Mouse (Mus musculus): ENCODE measurements around the gene Fbxl17. TPM values are rescaled to one million over a fixed set of nuclear protein-coding genes. Genes with fewer than 3 reads are reported as not detected.

Gene Fbxl17
- polyA plus RNA-seq, 1 experiment from 2014 or later, result 9.8 TPM

- 96% methylated on average over 6 of the region's 6 CpGs for WGBS (ENCODE audit: missing documents)
- no peak overlapping the region for H3K4me3 ChIP-seq (ENCODE audit: inconsistent target)
- no peaks in the 10 kb centered on the region for H3K36me3 ChIP-seq (ENCODE audit: inconsistent target)
- no peak overlapping the region for H3K27ac ChIP-seq
- H3K79me2 ChIP-seq (ENCODE audit: inconsistent target), result no peaks in the 10 kb centered on the region
Observed at GRCm38 (mm10) chr17:63434081-63434480, 65.7 kb downstream of the Fbxl17 start.

- Histone ChIP-seq H3K36me3 (ENCODE audit: inconsistent target) (no peaks in the 10 kb centered on the region), H3K4me3 (ENCODE audit: inconsistent target) (no peak overlapping the region), H3K27ac (no peak overlapping the region), H3K79me2 (ENCODE audit: inconsistent target) (no peaks in the 10 kb centered on the region)
- 78% methylated on average over 7 of the region's 7 CpGs for WGBS (ENCODE audit: missing documents)
Observed at GRCm38 (mm10) chr17:63431650-63432049, 68.2 kb downstream of the Fbxl17 start.

GRCm38 (mm10) chr17:63430395-63431075 is 69.3 kb downstream of the Fbxl17 start:
- 19% methylated on average over 17 of the region's 17 CpGs for WGBS (ENCODE audit: missing documents)
- Histone ChIP-seq H3K79me2 (ENCODE audit: inconsistent target) (no peaks in the 10 kb centered on the region), H3K27ac (no peak overlapping the region), H3K36me3 (ENCODE audit: inconsistent target) (no peaks in the 10 kb centered on the region), H3K4me3 (ENCODE audit: inconsistent target) (peak overlapping the region; percentile 5; the same call in 1 of the 2 replicates)

DNA sequence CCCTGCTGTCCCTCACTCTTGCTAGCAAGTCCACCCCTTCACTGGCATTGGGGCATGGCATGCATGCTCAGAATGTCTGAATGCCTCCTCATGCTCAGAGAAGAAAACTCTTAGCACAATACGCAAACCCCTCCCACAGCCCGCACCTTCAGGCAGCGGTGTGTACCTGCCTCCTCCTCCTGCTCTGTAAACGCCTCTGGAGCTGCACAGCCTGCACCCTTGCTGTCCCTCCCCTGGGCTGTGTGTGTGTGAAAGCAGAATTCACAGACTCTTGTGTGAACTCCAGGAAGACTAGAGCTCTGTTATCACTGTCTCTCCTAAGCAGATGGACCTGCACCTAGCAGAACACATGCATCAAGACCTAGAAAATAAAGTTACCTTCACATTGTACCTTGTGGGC is 76.0 kb downstream of the Fbxl17 start:
- Histone ChIP-seq H3K4me3 (ENCODE audit: inconsistent target) (no peak overlapping the region), H3K36me3 (ENCODE audit: inconsistent target) (no peaks in the 10 kb centered on the region), H3K79me2 (ENCODE audit: inconsistent target) (no peaks in the 10 kb centered on the region), H3K27ac (no peak overlapping the region)
- 92% methylated on average over 4 of the region's 4 CpGs for WGBS (ENCODE audit: missing documents)

GRCm38 (mm10) chr17:63422685-63423084 is 77.1 kb downstream of the Fbxl17 start:
- WGBS (ENCODE audit: missing documents), result 60% methylated on average over 5 of the region's 5 CpGs
- no peaks in the 10 kb centered on the region for H3K79me2 ChIP-seq (ENCODE audit: inconsistent target)
- no peak overlapping the region for H3K4me3 ChIP-seq (ENCODE audit: inconsistent target)
- no peaks in the 10 kb centered on the region for H3K36me3 ChIP-seq (ENCODE audit: inconsistent target)
- no peak overlapping the region for H3K27ac ChIP-seq

DNA sequence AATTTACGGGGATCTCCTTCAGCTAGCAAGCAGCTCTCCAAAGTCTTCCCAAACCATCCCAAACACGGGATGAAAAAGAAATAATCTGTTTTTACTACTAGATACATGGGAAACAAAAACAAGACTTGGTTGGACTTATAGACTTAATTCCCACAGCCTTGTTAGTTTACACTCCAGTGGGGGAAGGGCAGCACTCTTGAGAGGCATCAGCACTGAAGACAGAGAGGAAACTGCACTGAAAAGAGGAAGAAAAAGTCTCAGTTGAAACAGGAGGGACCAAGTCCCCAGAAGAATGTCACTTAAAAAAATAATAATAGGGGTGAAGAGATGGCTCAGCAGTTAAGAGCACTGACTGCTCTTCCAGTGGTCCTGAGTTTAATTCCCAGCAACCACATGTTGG is 78.0 kb downstream of the Fbxl17 start:
- WGBS (ENCODE audit: missing documents), result 80% methylated on average over 2 of the region's 2 CpGs

GRCm38 (mm10) chr17:63419503-63419902 is 80.3 kb downstream of the Fbxl17 start:
- H3K36me3 ChIP-seq (ENCODE audit: inconsistent target), result no peaks in the 10 kb centered on the region
- H3K4me3 ChIP-seq (ENCODE audit: inconsistent target), result no peak overlapping the region
- no peaks in the 10 kb centered on the region for H3K79me2 ChIP-seq (ENCODE audit: inconsistent target)
- no peak overlapping the region for H3K27ac ChIP-seq
- WGBS (ENCODE audit: missing documents), result 98% methylated on average over 6 of the region's 6 CpGs

More for the DNA sequence above, 78.0 kb downstream of the Fbxl17 start:
- no peaks in the 10 kb centered on the region for H3K79me2 ChIP-seq (ENCODE audit: inconsistent target)
- no peak overlapping the region for H3K27ac ChIP-seq
- no peaks in the 10 kb centered on the region for H3K36me3 ChIP-seq (ENCODE audit: inconsistent target)
- H3K4me3 ChIP-seq (ENCODE audit: inconsistent target), result no peak overlapping the region

DNA sequence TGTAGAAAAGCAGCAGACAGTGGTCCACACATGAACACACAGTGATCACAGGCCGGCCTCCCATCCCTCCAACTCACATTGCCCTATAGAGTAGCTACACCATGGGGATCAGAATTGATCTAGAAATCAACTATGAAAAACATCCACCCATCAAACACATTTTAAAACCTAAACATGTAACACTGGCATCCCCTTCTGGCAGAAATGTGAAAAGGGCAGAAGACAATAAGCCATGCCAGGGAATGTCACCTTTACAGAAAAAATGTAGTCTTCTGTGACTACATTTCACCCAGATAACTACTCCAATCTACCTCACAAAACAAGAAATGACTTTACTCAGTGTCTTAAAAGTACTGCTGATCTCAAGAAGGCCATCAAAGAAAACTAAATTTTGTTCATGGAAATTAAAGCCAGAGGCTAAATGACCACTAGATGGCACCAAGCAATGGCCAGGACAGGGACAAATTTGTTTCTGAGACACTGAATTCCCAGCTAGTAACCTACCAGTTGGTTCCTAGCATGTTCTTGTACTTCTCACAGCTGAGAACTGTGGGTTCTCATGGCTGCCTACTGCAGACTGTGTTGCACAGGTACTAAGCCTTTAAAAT is 85.7 kb downstream of the Fbxl17 start:
- Histone ChIP-seq H3K36me3 (ENCODE audit: inconsistent target) (no peaks in the 10 kb centered on the region), H3K79me2 (ENCODE audit: inconsistent target) (no peaks in the 10 kb centered on the region), H3K27ac (no peak overlapping the region), H3K4me3 (ENCODE audit: inconsistent target) (no peak overlapping the region)
- 100% methylated on average over 1 of the region's 1 CpGs for WGBS (ENCODE audit: missing documents)

- WGBS (ENCODE audit: missing documents), result 81% methylated on average over 3 of the region's 3 CpGs
- Histone ChIP-seq H3K79me2 (ENCODE audit: inconsistent target) (no peaks in the 10 kb centered on the region), H3K27ac (no peak overlapping the region), H3K4me3 (ENCODE audit: inconsistent target) (no peak overlapping the region), H3K36me3 (ENCODE audit: inconsistent target) (no peaks in the 10 kb centered on the region)
Observed at GRCm38 (mm10) chr17:63411564-63411963, 88.3 kb downstream of the Fbxl17 start.

DNA sequence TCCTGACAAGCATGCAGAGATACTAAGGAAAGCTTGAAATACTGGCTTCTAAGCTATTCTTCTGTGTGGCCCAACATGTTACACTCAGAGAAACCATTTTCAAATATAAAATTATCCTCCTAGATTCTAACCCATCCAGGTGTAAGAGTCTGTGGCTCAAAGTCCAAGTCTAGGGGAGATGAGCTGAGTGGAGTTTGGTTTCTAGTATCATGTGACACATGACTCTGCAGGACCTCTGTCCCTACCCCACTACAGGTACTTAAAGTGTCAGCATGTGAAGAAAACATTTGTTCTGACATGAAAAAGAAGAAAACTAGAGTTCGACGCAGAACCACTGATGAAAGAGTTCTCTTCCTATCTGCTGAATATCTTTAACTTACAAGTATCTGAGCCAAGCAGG is 89.7 kb downstream of the Fbxl17 start:
- H3K79me2 ChIP-seq (ENCODE audit: inconsistent target), result no peaks in the 10 kb centered on the region
- H3K4me3 ChIP-seq (ENCODE audit: inconsistent target), result no peak overlapping the region
- WGBS (ENCODE audit: missing documents), result 97% methylated on average over 2 of the region's 2 CpGs
- no peaks in the 10 kb centered on the region for H3K36me3 ChIP-seq (ENCODE audit: inconsistent target)
- no peak overlapping the region for H3K27ac ChIP-seq

DNA sequence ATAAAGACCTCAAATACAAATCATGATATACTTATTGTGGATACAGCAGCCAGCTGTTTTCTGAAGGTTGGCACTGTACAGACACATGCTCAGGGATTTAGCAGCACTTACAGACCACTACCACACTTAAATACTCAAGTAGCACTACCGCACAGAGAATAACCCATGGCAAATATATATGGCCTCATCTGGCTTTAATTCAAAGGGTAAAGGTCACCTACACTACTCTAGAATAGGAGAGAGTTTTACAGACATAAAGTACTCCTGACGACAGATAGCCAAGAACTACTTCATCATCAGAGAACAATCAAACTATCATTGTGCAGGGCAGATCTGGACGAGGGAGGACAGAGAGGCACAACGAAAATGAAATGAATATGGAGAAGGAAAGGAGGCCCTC is 93.9 kb downstream of the Fbxl17 start:
- Histone ChIP-seq H3K4me3 (ENCODE audit: inconsistent target) (no peak overlapping the region), H3K79me2 (ENCODE audit: inconsistent target) (no peaks in the 10 kb centered on the region), H3K36me3 (ENCODE audit: inconsistent target) (no peaks in the 10 kb centered on the region), H3K27ac (no peak overlapping the region)
- WGBS (ENCODE audit: missing documents), result 100% methylated on average over 3 of the region's 4 CpGs

GRCm38 (mm10) chr17:63405471-63405870 is 94.3 kb downstream of the Fbxl17 start:
- no peak overlapping the region for H3K27ac ChIP-seq
- H3K79me2 ChIP-seq (ENCODE audit: inconsistent target), result no peaks in the 10 kb centered on the region
- WGBS (ENCODE audit: missing documents), result 82% methylated on average over 4 of the region's 4 CpGs
- H3K36me3 ChIP-seq (ENCODE audit: inconsistent target), result no peaks in the 10 kb centered on the region
- no peak overlapping the region for H3K4me3 ChIP-seq (ENCODE audit: inconsistent target)

DNA sequence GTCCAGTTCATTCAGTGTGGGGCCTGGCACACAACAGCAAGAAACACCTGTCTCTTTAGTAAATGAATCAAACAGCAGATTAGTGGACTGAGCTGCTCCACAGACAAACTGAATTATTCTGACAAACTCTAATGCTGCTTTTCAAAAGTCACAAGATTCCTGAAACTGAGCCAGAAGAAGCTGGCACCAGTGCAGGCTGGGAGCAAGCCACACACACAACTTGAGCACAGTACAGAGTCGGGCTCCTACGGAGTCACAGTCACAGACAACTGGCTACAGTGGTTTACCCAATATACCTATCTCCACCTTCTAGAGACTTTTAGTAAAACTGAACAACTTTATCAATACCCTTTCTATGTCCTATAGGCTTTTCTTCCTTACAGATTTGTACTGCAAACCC is 94.8 kb downstream of the Fbxl17 start:
- Histone ChIP-seq H3K4me3 (ENCODE audit: inconsistent target) (no peak overlapping the region), H3K27ac (no peak overlapping the region), H3K36me3 (ENCODE audit: inconsistent target) (no peaks in the 10 kb centered on the region), H3K79me2 (ENCODE audit: inconsistent target) (no peaks in the 10 kb centered on the region)
- 88% methylated on average over 2 of the region's 2 CpGs for WGBS (ENCODE audit: missing documents)

DNA sequence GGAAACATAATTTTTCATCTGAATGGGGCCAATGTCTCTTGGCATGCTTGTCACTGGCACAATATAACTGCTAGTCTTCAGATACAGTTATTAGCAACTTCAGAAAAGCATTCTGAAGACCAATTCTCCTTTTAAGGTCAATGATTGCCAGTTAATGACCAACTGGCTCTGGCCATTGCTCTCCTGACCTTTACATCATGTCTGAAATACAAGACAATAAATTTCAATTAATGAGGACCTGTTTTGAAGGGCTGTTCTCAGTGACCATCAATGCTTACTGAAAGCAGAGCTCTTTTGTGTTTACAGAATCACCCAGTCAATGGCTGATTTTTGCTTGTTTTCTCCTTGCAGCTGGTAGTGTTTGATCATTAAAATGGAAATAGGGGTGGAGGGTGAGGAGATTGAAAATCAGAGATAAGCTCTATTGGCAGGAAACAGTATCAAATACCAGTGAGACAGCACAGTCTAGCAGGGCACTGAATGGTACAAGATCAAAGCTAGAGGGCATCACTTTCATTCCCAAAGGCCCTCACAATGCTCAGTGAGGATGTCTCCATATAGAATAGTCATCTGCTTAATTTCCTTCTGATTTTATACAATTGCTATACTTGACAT is 95.9 kb downstream of the Fbxl17 start:
- Histone ChIP-seq H3K4me3 (ENCODE audit: inconsistent target) (no peak overlapping the region), H3K36me3 (ENCODE audit: inconsistent target) (no peaks in the 10 kb centered on the region), H3K79me2 (ENCODE audit: inconsistent target) (no peaks in the 10 kb centered on the region), H3K27ac (no peak overlapping the region)
